Mouse (Mus musculus) cerebellum, postnatal 4 days (tissue): ENCODE results near the gene Vmn1r112.
"Not testable (repeated sequence)": the region's sequence is repeated elsewhere in the genome, so short reads cannot be mapped to it uniquely, and the experiment has no call there.

Source experiments
- DNase-seq, 2 experiments: peaks; one replicate each; pipeline ENCODE4 v3.0.0; 2022; ENCODE audit warnings: low spot score in 2 of 2, mixed read lengths in 1 of 2

Vmn1r112 gene

GRCm38 (mm10) chr7:20770885-20771284 lies at the start of gene Vmn1r112:
Gene Vmn1r112, plus strand, starts transcription at chr7:20771185.
- DNase-seq, result not testable (repeated sequence)

GRCm38 (mm10) chr7:20730524-20730923 lies 40.5 kb upstream of the Vmn1r112 start, which contains the start of gene Gm10668:
Gene Gm10668, minus strand, starts transcription at chr7:20730624.
- not testable (repeated sequence) for DNase-seq

GRCm38 (mm10) chr7:20786985-20787384 lies 16.0 kb downstream of the Vmn1r112 start, which contains the start of gene Vmn1r113:
Gene Vmn1r113, plus strand, starts transcription at chr7:20787285.
- not testable (repeated sequence) for DNase-seq

DNA sequence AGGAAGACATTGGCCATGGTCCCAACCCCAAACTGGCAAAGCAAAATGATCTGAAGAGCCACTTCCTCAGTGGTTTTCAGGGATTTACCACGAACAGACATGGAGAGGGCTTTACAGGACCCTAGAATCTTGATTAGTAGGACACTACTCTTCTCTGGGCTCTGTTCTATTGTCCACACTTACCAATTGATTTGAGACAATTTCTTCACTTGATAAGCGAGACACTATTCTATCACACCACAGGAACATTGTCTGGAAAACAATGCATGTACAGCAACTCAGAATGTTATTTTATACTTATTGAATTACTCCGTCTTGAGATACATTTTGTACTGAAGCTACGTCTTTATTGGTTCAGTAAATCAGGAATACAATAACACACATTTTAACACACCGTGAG lies 41.1 kb downstream of the Vmn1r112 start, which contains the start of gene Vmn1r114:
Vmn1r114 (minus strand) TSS at position 101 of the 400 bp plus-strand sequence.
- not testable (repeated sequence) for DNase-seq
